Mouse (Mus musculus) brown adipose tissue, adult 24 weeks (tissue): ENCODE results near the gene Osbpl8. TPM values are rescaled to one million over a fixed set of nuclear protein-coding genes. Genes with fewer than 3 reads are reported as not detected.

Experiments used
- H3K27ac ChIP-seq: fragments of 200-500 bp; replicated peaks from 2 replicates; pipeline ENCODE4 v1.5.1; 2012; ENCODE audit warnings: low read depth, mild to moderate bottlenecking, low read length
- H3K4me1 ChIP-seq: fragments of 200-500 bp; 2 replicates; pipeline ENCODE4 v1.6.1; 2012; ENCODE audit warnings: low read length, mixed read lengths; ENCODE audit not compliant: control insufficient read depth, insufficient read depth, insufficient read length
- H3K4me3 ChIP-seq: fragments of 200-500 bp; 2 replicates; pipeline ENCODE4 v1.5.1; 2012; ENCODE audit warnings: low read depth, mild to moderate bottlenecking, low read length, moderate library complexity; ENCODE audit not compliant: insufficient read depth
- polyA plus RNA-seq: library from polyadenylated mRNA; stranded (reverse); fragments of >200 nt; gene quantifications from 2 replicates; pipeline ENCODE4 v1.2.4, GENCODE M21; 2012; ENCODE audit not compliant: missing spikeins, insufficient read depth, insufficient read length

Osbpl8 gene
- polyA plus RNA-seq, 1 experiment, result 11.5 TPM

DNA sequence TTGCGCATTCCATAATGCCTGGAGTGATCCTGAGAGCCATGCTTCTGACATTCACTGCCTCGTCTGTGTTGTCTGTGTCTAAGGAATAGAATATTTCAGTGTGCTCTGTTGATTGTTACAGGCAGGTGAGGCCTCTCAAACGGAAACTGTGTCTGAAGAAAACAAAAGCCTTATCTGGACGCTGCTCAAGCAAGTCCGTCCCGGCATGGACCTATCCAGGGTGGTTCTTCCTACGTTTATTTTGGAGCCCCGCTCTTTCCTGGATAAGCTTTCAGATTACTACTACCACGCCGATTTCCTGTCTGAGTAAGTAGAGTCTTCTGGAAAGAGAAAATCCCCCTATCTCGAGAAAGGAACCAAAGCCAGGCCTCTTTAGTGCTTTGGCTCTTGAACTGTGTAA, 108.4 kb downstream of the Osbpl8 start:
- H3K4me3 ChIP-seq, result no peak overlapping the region
- H3K27ac ChIP-seq, result 0 out of 2 replicates have a peak overlapping the region, but pooled peaks have one; percentile 24
- 0 out of 2 replicates have a peak, but pooled peaks cover 2% of the 10 kb centered on the region for H3K4me1 ChIP-seq

DNA sequence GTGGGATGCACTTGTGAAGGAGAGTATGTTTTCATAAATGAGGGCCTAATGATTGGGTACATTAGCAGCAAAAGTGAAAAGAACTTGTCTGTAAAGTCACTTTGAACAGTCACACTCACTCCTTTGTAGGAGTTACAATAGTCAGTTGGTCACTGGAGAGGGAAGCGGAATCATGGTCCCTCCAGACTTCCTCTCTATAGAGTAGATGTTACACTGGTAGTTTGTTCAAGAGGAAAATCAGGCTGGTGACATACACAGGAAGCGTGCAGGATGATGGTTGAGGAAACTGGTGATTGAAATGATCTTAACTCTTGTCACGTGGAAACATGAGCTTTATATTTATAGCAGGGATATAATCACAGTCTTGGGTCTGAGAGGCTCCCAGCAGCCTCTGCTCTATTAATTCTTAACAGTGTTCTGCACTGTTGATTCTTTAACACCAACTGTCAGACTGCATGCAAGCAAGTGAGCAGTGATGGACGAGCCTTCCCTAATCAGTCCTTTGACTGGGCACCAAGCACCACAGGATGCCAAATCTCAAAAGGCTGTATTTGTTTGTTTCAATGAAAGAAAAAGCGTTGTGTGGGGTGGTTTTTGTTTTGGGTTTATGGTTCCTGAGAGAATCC, 109.0 kb downstream of the Osbpl8 start:
- H3K4me3 ChIP-seq, result no peak overlapping the region
- peak overlapping the region; percentile 23; the same call in 1 of the 2 replicates for H3K27ac ChIP-seq

DNA sequence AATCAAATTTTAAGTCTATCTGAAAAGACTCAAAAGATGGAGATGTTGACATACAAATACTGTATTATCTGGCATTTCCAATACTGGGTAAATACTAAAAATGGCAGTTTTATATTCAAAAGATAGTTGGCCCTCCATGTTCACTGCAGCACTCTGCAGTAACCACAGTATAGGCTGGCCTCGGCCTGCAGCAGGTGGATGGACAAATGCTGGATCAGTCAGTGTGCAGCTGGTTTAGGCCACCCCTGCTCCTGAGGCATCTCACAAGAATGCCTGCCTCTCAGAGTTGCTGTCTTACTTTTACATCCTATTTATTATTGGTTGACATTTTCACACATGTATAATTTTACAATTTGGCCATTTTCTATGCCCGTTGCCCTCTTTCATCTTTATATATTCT, 111.3 kb downstream of the Osbpl8 start:
- Histone ChIP-seq H3K27ac (no peak overlapping the region), H3K4me1 (0 out of 2 replicates have a peak, but pooled peaks cover 2% of the 10 kb centered on the region), H3K4me3 (no peak overlapping the region)

More for the DNA sequence above, 109.0 kb downstream of the Osbpl8 start:
- H3K4me1 ChIP-seq, result 0 out of 2 replicates have a peak, but pooled peaks cover 2% of the 10 kb centered on the region

DNA sequence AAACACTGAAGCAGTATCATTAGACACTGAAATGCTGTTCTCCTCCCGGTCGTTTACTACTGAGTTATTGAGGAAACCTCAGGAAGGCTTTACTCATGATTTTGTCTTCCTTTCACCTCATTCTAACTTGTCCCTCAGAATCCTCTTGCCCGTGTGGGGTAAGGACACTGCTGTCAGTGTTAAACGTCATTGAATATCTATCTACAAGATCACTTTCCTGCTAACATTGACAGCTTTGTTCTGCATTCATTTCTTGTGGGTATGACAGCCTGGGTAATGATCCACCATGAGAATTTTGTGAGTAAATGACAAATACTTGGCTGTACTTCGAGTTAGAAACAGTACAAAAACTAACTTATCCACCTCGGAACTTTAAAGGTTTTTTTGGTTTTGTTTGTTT, 133.1 kb downstream of the Osbpl8 start:
- no peak overlapping the region; the same call in 1 of the 2 replicates for H3K27ac ChIP-seq
- no peaks in the 10 kb centered on the region for H3K4me1 ChIP-seq
- H3K4me3 ChIP-seq, result peak overlapping the region; percentile 85

DNA sequence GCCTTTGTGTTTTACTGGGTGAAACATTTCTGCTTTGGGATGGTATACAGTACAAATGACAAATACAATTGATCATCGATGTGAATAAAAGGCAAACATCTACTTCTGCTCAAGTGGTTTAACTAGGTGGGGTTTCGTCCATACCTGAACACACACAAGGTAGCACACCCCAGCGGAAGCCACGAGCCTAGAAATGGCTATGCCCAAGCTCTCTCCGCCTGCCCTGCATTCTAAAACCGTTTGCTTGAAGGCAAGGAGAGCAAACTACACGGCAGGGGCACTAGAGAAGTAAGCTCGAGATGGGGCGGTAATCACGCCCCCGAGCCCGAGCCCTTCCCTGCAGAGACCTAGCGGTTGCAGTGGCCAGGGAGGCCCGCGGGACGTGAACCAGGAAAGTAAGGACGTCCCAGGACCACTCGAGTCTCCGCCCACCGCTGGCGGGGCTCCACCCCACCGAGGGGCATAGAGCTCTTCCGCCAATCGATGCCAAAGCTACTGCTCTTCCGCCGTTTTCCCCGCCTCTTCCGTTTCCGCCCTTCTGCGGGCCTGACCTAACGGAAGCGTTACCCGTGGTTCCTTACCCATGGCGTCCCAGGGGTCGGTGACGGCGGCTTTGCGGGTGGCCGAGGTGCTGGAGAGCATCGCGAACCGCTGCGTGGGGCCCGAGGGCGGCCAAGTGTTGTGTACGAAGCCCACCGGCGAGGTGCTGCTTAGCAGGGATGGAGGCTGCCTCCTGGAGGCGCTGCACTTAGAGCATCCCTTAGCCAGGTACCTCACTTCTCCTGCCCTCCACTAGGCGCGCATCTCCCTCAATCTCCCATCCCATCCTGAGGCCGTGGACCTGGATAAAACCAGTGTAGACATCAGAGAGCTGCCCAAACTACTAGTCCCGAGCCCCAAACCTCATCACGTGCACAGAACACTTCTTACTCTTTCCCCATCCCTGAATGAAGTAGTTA, 133.9 kb downstream of the Osbpl8 start, which contains the start of gene Bbs10:
TSS of gene Bbs10 (plus strand) at position 540 of the 959 bp plus-strand sequence.
- Histone ChIP-seq H3K27ac (peak within 1 kb of the TSS; percentile 46), H3K4me3 (peak within 1 kb of the TSS; percentile 85), H3K4me1 (no peaks in the 10 kb centered on the region)

DNA sequence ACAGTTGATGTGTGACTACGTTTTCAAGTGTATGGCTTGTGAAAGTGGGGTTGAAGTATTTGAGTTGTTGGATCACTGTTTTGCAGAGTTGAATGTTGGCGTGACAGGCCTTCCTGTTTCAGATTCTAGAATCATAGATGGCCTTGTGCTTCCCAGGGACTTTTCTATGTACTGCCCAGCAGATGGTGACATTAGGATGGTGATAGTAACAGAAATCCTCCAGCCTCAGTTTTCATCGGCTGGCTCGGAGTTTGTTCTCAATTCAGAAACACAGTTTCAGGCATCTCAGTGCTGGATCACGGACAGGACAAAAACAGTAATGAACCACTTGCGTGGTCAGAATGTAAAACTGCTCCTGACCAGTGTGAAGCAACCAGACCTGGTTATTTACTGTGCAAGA, 135.0 kb downstream of the Osbpl8 start:
- Histone ChIP-seq H3K27ac (no peak overlapping the region), H3K4me3 (no peak overlapping the region), H3K4me1 (no peaks in the 10 kb centered on the region)

DNA sequence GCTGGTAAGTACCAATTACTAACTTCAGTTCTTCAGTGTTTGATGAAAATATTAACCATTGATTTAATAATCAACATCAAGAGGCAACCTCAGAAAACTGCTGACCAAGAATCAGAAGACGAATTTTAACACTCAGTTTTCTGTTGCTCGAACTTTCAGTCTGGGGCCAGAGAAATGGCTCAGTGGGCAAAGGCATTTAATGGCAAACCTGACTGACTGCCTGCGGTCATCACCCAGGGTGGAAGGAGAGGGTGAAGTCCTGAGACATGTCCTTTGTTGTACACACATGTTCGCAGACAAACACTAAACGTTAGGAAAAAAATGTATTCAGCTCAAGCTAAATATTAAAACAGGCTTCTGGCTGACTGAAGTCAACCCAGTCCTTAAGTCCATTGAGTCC, 136.5 kb downstream of the Osbpl8 start:
- Histone ChIP-seq H3K4me3 (no peak overlapping the region), H3K27ac (no peak overlapping the region), H3K4me1 (no peaks in the 10 kb centered on the region)

DNA sequence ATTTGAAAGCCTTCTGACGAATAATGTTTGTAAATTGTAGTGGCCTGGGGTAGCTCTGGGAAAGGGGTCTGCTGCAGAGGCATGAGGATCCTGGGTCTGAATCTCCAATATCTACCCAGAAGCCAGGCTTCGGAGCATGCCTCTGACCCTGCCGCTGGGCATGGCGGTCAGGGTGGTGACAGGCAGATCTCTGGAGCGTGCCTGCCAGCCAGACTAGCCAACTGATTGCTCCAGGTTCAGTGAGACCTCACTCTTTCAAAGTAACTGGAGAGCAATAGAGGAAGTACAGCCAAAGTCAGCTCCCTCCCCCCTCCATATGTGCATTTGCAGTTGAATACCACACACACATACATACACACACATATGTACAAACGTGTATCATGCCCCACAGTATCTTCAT, 137.9 kb downstream of the Osbpl8 start:
- H3K27ac ChIP-seq, result no peak overlapping the region
- no peaks in the 10 kb centered on the region for H3K4me1 ChIP-seq
- no peak overlapping the region for H3K4me3 ChIP-seq

DNA sequence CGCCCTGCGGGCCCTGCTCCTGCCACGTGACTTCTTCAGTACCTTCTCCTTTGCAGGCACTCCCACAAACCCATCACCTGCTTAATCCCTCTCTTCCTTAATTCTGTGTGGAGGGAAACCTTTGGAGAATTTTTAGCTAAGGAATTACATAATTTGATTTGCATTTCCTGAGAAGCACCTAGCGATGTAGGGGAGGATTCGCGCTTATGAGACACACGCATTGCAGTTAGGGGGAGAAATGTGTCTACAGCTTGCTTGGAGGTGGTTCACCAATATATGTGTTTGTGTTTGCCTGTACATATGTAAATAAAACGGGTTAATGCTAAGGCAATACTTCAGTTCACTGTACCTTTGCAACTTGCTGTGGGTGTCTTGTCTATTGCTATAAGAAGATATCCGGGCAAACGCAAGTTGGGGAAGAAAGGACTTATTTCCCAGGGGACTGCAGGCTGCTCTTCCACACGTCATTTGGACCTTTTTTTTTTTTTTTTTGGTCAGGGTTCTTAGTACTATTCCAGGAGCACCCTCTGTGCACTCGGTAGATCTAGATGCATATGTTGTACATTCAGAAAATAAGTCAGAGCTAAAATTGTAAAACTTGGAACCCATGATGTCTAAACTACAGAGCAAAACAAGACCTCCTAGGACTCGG, 144.4 kb downstream of the Osbpl8 start:
- Histone ChIP-seq H3K4me1 (no peaks in the 10 kb centered on the region), H3K27ac (no peak overlapping the region), H3K4me3 (no peak overlapping the region)

DNA sequence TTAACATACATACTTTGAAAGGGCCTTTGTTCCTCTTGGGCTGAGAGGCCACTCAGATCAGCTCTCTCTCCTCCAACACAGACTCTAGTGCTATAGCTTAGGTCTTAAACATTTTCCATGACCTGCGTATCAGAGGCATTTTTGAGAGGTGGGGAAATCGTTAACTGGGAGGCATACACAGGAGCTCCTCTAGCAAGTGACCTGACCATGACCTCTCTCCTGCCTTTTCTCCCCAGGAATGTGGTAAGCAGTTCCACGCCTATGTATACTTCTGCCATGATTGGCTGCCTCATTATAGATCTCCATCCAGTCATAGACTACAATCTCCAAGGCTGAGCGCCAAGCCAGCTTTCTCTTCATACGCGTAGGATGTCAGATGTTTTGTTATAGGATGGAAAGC, 148.7 kb downstream of the Osbpl8 start:
- Histone ChIP-seq H3K27ac (no peak overlapping the region), H3K4me1 (peaks cover 4% of the 10 kb centered on the region; the same call in 1 of the 2 replicates), H3K4me3 (no peak overlapping the region)

DNA sequence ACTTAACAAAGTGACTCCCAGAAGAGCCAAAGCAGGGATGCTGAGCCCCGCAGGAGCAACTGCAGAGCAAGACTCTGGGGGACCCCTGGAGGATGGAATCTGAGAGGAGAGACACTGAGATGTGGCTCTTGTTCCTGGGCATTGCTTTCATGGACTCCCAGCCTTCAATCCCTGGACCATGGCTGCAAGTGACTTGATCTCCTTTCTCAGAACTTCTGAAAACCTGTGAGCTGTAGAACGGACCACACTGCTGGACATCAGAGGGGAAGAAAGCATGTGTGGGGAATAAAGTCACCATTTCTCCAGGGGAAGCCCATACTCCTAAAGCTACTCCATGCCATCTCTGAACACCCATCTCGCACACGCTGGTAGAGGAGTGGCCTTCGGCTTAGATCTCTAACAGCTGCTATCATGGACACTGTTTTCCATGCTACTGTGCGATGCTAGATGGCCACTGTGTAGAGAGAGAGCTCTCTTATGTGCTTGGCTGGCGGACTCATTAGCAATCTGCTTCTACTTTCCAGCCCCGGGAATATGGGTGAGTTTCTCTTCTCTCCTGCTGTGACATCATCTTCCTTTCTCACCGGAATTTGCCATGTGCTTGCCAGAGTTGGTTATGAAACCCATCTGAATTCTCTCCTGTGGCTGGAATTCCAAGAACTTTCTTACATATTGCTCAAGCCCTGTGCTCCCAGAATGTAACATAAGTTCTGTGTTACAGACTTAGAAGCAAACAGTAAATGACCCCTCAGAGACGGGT, 150.3 kb downstream of the Osbpl8 start:
- Histone ChIP-seq H3K27ac (peak overlapping the region; percentile 51), H3K4me3 (peak overlapping the region; percentile 6; the same call in 1 of the 2 replicates), H3K4me1 (peaks cover 4% of the 10 kb centered on the region; the same call in 1 of the 2 replicates)

DNA sequence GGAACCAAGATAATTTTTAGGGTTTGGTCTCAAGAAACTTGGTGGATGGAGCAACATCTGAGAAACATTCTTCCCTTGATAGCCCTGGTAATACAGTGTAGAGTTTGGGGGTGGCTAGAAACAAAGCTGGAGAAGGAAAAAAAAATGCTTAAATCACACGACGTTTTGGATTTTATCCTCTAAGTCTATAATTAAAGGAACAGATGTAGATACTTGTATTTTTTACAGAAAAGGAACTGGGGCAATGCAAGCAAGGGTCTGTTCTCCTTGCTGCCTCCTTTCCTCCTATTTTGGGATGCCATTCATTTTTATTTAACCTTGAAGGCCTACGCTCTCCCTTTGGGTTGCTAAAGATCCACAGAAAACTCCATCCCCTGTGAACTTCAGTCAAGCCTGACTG, 151.4 kb downstream of the Osbpl8 start:
- Histone ChIP-seq H3K4me3 (no peak overlapping the region), H3K27ac (no peak overlapping the region), H3K4me1 (peaks cover 4% of the 10 kb centered on the region; the same call in 1 of the 2 replicates)

DNA sequence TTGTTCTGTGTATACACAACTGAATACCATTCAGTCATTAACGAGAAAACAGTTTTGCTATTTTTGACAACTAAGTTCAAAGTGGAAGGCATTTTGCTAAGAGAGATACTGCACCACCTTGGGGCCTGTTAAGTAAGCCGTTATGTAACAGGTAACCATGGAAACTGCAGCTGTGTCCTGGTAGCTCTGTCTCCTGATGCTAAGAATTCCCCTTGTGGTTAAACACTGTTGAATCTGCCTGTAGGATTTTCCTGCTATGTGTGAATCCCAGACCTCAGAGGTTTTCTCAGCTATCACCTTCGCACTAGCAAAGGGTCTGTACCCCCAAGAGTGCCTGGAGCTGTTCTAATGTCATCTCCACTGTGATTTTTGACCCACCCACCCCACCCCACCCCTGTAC, 153.5 kb downstream of the Osbpl8 start:
- Histone ChIP-seq H3K4me1 (peaks cover 4% of the 10 kb centered on the region; the same call in 1 of the 2 replicates), H3K27ac (no peak overlapping the region), H3K4me3 (no peak overlapping the region)

DNA sequence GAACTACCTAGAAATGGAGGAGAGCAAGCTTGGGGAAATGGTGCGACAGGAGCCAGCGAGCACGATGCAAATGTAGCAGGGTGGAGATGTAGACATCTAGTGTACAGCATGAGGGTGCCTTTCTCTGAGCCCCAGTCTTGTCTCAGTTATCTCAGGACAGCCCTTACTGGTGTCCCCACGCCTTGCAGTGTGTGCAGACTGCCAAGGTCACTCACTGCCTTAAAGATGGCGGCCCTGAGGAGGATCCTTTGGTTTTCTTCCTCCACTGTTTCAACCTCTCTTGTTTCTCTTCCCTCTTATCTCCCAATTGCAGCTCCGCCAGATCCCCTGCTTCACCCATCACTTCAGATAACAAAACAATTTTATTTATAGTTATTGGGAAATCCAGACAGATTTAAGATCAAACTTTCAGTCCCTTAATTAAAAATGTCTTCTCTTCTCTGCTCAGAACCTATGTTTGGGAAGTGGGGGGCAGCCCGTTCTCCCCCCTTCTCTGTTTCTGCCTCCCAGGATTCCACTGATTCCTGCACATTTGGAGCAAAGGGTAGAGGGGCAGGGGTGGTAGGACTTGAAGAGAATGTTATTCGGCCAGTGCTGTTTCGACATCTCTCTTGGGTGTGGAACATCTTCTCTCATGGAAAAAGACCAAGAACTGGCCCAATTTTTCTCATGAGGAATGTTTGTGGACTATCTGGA, 154.4 kb downstream of the Osbpl8 start:
- Histone ChIP-seq H3K27ac (no peak overlapping the region), H3K4me3 (no peak overlapping the region), H3K4me1 (peaks cover 4% of the 10 kb centered on the region; the same call in 1 of the 2 replicates)
